Mouse (Mus musculus): ENCODE data around the gene Hspbap1. TPM values are rescaled to one million over a fixed set of nuclear protein-coding genes. Genes with fewer than 3 reads are reported as not detected.

The Hspbap1 gene
- 3.9 and 4.2 TPM in 2 replicates for polyA plus RNA-seq (2012; rRNA removed; ENCODE audit: low replicate concordance)

DNA sequence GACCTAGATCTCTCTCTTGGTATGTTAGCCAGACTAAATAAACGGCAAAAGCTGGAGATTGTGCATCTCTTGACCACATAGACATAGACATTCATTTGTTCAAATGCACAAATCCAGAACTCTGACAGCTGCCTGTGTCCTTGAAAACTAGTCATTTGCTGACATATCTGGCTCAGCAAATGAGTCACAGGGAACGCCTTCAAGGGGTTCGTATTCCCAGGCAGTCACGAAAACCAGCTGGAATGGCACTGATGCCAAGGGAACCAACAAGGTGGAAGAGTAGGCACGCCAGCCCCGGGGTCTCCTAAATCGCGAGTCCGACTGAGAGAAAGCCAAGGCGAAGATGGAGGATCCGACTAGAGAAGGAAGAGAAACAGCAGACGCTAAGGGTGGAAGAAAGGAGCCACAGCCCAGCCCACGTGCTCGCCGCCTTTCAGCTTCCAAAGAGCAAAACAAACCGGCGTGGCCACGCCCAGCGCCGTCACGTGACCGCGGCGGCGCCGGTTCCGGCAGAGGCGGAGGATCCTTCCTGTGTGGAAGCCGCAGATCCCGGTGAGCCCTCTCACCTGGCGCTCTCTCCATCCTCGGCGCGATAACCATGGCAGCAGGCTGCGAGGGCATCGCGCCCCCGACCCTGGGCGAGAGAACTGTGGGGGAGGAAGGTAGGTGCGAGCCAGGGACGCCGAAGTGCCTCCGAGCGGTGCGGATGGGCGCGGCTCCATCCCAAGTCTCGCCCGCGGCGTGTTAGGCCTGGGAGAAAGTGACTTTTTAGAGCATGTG lies at the start of gene Hspbap1:
TSS of gene Hspbap1 (plus strand) at position 498 of the 780 bp plus-strand sequence.

GRCm38 (mm10) chr16:35768785-35769642 lies 1.2 kb upstream of the Hspbap1 start, which contains the start of gene Dirc2:
Gene Dirc2 (minus strand): TSS chr16:35769356.

DNA sequence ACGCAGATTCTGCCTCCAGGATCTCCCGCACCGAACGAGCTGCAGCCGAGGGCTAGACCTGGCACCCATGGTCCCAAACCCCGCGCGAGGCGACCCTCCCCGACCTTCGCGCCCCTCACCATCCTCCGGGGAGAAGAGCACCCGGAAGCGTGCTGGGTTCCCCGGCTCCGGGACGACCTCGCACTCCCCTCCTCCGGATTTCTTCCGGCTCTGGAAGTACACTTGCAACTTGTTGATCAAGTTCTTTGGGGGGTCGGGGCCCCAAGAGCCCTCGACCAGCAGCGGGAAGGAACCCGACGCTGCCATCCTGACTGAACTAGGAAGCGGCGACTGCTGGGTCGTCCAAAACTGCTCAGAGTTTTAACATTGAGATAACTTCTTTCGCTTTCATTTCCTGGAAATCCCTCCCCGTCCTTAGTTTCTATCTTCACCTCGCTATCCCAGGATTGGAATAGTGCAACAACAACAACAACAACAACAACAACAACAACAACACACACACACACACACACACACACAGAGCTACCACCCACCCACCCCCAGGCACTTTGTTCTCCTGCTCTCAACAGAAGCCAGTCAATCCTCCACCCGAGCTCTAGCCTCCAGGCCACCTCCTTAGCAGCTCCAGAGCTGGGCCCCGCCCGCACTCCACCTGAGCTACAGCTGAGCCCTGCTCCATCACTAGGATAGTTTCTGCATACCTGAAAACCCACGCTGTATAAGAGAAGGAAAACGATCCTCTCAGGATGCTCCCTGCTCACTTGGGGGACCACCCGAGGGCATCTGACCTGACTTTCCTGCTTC lies 101.1 kb downstream of the Hspbap1 start, which contains the start of gene Parp14:
TSS of gene Parp14 (minus strand) at position 497 of the 804 bp plus-strand sequence.

Other genes starting within 250 kb of the Hspbap1 start
- gene Sema5b, start 229.2 kb upstream of the Hspbap1 start, polyA plus RNA-seq (2012; rRNA removed; ENCODE audit: low replicate concordance), result 2.3 and 3.3 TPM in 2 replicates
- 28.0 and 40.4 TPM in 2 replicates for gene Dirc2, start 1.0 kb upstream of the Hspbap1 start, polyA plus RNA-seq (2012; rRNA removed; ENCODE audit: low replicate concordance)
- gene Parp14, start 101.2 kb downstream of the Hspbap1 start, polyA plus RNA-seq (2012; rRNA removed; ENCODE audit: low replicate concordance), result 6.9 and 8.2 TPM in 2 replicates
- gene Parp9, start 168.1 kb downstream of the Hspbap1 start, polyA plus RNA-seq (2012; rRNA removed; ENCODE audit: low replicate concordance), result 7.4 and 15.6 TPM in 2 replicates
- 10.0 and 15.3 TPM in 2 replicates for gene Dtx3l, start 168.8 kb downstream of the Hspbap1 start, polyA plus RNA-seq (2012; rRNA removed; ENCODE audit: low replicate concordance)
- gene Kpna1, start 208.4 kb downstream of the Hspbap1 start, polyA plus RNA-seq (2012; rRNA removed; ENCODE audit: low replicate concordance), result 3.7 and 15.5 TPM in 2 replicates